Mouse (Mus musculus): ENCODE results near the gene Psmd3.
"Not testable (repeated sequence)": the region's sequence is repeated elsewhere in the genome, so short reads cannot be mapped to it uniquely, and the experiment has no call there.

Gene Psmd3

GRCm38 (mm10) chr11:98688009-98688408, 5.7 kb downstream of the Psmd3 start:
- no peak for DNase-seq (ENCODE audit: low spot score in 2 of 2)

GRCm38 (mm10) chr11:98693201-98693600, 10.8 kb downstream of the Psmd3 start:
- no peak for DNase-seq (ENCODE audit: low spot score in 2 of 2)

GRCm38 (mm10) chr11:98693746-98694145, 11.4 kb downstream of the Psmd3 start:
- DNase-seq (ENCODE audit: low spot score in 2 of 2): no peak

- no peak for DNase-seq (ENCODE audit: low spot score in 2 of 2)
Measured at GRCm38 (mm10) chr11:98694301-98694700, 11.9 kb downstream of the Psmd3 start.

GRCm38 (mm10) chr11:98695408-98695807, 13.1 kb downstream of the Psmd3 start:
- no peak for DNase-seq (ENCODE audit: low spot score in 2 of 2)

- DNase-seq (ENCODE audit: low spot score in 2 of 2): no peak
Measured at GRCm38 (mm10) chr11:98696454-98697216, 14.3 kb downstream of the Psmd3 start.

GRCm38 (mm10) chr11:98697225-98697624, 14.9 kb downstream of the Psmd3 start:
- no peak for DNase-seq (ENCODE audit: low spot score in 2 of 2)

GRCm38 (mm10) chr11:98698849-98699640, 16.7 kb downstream of the Psmd3 start:
- no peak for DNase-seq (ENCODE audit: low spot score in 2 of 2)

- peak; percentile 65 to 68 for DNase-seq (ENCODE audit: low spot score in 2 of 2)
Measured at GRCm38 (mm10) chr11:98699911-98700310, 17.6 kb downstream of the Psmd3 start.

- no peak for DNase-seq (ENCODE audit: low spot score in 2 of 2)
Measured at GRCm38 (mm10) chr11:98701213-98701670, 18.9 kb downstream of the Psmd3 start, which contains the start of gene Csf3. TSS of gene Csf3 (plus strand) at chr11:98701263.

- DNase-seq (ENCODE audit: low spot score in 2 of 2): no peak
Measured at GRCm38 (mm10) chr11:98702323-98702722, 20.0 kb downstream of the Psmd3 start.

GRCm38 (mm10) chr11:98705021-98705420, 22.7 kb downstream of the Psmd3 start:
- DNase-seq (ENCODE audit: low spot score in 2 of 2): no peak

- no peak for DNase-seq (ENCODE audit: low spot score in 2 of 2)
Measured at GRCm38 (mm10) chr11:98707401-98708281, 25.3 kb downstream of the Psmd3 start.

- no peak for DNase-seq (ENCODE audit: low spot score in 2 of 2)
Measured at GRCm38 (mm10) chr11:98708282-98708956, 26.1 kb downstream of the Psmd3 start.

- peak; percentile 46 to 48 for DNase-seq (ENCODE audit: low spot score in 2 of 2)
Measured at GRCm38 (mm10) chr11:98709001-98709741, 26.8 kb downstream of the Psmd3 start.

GRCm38 (mm10) chr11:98710416-98711045, 28.2 kb downstream of the Psmd3 start:
- peak; percentile 60 to 78 for DNase-seq (ENCODE audit: low spot score in 2 of 2)

GRCm38 (mm10) chr11:98711046-98711434, 28.7 kb downstream of the Psmd3 start:
- no peak for DNase-seq (ENCODE audit: low spot score in 2 of 2)

- DNase-seq (ENCODE audit: low spot score in 2 of 2): not testable (repeated sequence)
Measured at GRCm38 (mm10) chr11:98712009-98712408, 29.7 kb downstream of the Psmd3 start.

GRCm38 (mm10) chr11:98713703-98714102, 31.3 kb downstream of the Psmd3 start:
- no peak for DNase-seq (ENCODE audit: low spot score in 2 of 2)

- DNase-seq (ENCODE audit: low spot score in 2 of 2): no peak
Measured at GRCm38 (mm10) chr11:98715946-98716345, 33.6 kb downstream of the Psmd3 start.

Data from urinary bladder, adult 18-20 months (tissue).